Mouse (Mus musculus): ENCODE data around the gene Rbms3.
A peak's percentile ranks its signal among the peaks of the same experiment; 100 is the strongest.

Rbms3 gene

GRCm38 (mm10) chr9:117629771-117630170 lies at the start of gene Rbms3:
Gene Rbms3, minus strand, starts transcription at chr9:117629913.
- no peak for DNase-seq (ENCODE audit: low read depth)

DNA sequence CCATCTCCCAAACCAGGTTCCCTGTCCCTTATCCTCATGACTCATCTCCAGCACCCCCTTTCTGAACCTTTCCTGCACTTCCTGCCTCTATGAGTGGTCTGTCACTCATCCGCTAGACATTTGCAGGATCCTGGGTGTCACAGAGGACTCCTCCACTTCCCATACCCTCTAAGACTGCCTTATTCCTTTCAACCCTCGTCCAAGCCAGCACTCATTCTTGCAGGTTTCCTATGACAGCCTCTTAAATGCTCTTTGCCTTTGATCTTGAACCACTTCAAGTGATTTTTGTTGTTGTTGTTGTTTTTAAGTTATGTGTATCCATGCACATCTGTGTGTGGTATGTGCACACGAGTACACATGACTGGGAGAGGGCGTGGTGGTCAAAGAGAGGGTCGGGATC lies 43.6 kb upstream of the Rbms3 start:
- DNase-seq (ENCODE audit: low read depth): no peak

GRCm38 (mm10) chr9:117654626-117655025 lies 24.9 kb upstream of the Rbms3 start:
- DNase-seq (ENCODE audit: low read depth): no peak

GRCm38 (mm10) chr9:117653641-117654040 lies 23.9 kb upstream of the Rbms3 start:
- DNase-seq (ENCODE audit: low read depth): no peak

GRCm38 (mm10) chr9:117646131-117646530 lies 16.4 kb upstream of the Rbms3 start:
- DNase-seq (ENCODE audit: low read depth): no peak

DNA sequence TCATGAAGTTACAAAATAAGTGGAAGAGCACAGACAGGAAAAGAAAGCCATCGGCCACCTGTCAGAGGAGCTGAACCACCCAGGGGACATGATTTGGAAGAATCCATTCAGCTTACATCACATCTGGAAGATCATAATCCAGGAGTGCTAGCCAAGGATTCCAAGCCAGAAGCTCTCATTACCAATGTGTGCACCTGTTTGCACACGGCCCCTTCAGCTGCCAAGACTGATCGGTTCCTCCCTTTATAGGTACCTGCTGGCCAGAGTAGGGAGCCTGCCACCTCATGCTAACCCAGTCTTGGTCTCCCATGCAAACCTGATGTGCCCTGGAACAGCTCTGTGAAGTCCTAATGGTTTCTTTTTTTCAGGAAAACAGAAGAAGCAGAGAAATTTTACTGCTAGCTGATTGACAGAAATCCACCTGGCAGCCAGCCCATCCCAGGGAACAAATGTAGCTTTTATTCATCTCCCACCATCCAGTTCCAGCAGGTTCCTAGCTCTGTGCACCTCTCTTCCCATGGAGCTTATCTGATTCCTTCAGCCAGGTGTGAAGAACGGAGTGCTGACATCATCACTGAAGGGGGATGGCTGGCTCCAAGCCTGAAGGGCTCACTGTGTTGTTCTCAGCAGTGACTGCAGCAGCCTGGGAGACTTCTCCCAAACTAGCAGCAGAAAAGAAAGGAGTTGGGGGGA lies 11.5 kb upstream of the Rbms3 start:
- no peak for DNase-seq (ENCODE audit: low read depth)

GRCm38 (mm10) chr9:117638623-117639185 lies 9.0 kb upstream of the Rbms3 start:
- no peak for DNase-seq (ENCODE audit: low read depth)

- DNase-seq (ENCODE audit: low read depth): no peak
Observed at GRCm38 (mm10) chr9:117636492-117636891, 6.8 kb upstream of the Rbms3 start.

DNA sequence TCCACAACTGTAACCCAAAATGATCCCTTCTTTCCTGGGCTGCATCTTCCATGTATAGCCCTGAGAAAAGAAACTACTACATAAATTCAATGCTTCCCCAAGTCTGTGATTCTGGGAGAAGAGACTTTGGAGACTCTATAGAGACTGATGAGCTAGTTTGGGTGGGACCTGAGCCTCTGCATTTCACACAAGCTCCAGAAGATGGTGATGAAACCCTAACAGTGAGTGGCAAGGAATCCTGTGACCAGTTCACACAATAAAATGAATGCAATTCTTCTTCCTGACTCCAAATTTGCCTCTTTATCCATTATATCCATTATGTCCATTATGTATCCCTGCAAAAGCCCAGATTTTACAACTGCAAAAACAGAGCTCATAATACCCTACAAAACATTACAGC lies 2.5 kb downstream of the Rbms3 start:
- no peak for DNase-seq (ENCODE audit: low read depth)

GRCm38 (mm10) chr9:117600781-117601180 lies 28.9 kb downstream of the Rbms3 start:
- DNase-seq (ENCODE audit: low read depth): no peak

DNA sequence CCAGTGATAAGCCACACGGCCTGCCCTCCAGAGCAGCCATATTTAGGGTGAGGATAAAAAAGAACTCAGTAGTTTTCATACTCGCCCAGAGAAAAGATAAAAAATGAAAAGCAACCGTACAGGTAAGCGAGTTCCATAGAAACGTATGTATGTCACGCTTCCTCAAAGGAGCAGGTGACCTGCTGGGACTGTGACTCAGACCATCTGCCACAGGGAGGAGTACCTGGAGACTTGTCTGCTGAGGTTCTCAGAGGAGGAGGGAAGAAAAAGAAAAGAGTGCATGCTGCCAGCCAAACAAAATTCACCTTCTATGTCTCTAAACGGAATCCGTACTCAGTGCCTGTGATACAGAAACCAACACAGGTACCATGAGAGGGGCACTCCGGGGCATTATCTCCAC lies 30.4 kb downstream of the Rbms3 start:
- DNase-seq (ENCODE audit: low read depth): no peak

DNA sequence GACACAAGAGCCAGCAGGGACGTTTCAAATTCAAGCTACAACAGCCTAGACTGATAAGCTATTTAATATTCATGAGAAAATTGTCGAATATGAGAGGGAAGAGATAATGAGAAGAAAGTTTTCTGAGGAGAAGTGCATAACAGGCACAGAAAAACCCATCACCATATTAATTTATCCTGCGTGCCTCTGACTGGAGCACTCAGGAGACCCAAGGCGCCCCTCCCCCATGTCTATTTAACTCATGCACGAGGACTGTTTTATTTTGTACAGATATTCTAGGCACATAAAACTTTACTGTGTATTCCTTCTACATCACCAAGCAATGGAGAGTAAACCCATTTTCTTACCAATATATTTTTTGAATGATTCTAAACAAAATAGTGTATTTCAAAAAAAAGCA lies 33.6 kb downstream of the Rbms3 start:
- no peak for DNase-seq (ENCODE audit: low read depth)

DNA sequence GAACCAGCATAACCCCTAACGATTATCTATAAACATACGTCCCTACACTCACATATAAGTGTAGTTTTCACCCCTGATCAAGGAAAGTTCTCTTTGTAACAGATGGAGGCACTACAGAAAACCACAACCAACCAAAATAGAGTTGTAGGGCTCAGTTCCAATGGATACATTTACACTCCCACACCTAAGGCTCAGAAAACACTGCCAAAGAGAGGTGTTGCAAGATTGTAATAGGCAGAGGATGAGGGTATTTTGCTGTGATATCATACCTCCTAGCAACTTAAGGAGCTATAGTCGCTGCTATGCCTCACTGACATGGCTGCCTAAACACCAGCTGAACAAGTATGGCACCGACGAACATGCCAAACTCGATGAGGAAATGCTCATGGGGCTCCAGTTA lies 44.4 kb downstream of the Rbms3 start:
- DNase-seq (ENCODE audit: low read depth): no peak

DNA sequence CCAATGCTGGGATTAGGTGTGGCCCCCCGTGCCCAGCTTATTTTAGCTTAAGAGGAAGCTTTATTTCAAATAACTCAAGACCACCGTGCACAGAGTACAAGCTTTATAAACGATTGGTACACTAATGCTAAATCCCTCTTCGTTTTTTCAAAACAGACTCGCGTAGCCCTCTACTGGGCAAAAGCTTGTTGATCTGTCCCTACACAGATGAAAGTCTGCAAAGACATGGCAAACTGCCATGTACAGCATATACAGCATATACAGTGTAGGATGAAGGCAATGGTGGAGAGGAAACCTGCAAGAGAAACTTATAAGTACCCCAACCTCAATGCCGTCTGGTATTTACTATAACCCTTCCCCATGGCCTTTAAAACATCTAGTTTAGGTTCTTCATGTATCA lies 46.1 kb downstream of the Rbms3 start:
- DNase-seq (ENCODE audit: low read depth): peak; percentile 58

DNA sequence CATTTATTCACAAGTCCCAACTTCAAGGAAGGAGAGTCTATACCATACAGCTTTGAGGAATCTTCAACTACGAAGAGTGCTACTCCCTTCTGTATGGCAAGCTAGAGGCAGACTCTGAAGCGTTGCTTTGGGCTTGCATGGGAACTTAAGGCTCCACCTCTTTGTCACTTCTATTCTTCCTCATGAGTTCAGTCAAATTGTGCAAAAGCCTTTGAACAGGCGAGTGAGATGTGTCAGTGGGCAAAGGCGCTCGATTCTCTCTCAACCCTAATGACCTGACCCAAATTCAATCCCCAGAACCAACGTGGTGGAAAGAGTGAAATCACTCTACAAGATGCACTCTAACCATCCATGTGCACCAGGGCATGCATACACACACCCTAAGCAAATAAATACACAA lies 47.1 kb downstream of the Rbms3 start:
- no peak for DNase-seq (ENCODE audit: low read depth)

DNA sequence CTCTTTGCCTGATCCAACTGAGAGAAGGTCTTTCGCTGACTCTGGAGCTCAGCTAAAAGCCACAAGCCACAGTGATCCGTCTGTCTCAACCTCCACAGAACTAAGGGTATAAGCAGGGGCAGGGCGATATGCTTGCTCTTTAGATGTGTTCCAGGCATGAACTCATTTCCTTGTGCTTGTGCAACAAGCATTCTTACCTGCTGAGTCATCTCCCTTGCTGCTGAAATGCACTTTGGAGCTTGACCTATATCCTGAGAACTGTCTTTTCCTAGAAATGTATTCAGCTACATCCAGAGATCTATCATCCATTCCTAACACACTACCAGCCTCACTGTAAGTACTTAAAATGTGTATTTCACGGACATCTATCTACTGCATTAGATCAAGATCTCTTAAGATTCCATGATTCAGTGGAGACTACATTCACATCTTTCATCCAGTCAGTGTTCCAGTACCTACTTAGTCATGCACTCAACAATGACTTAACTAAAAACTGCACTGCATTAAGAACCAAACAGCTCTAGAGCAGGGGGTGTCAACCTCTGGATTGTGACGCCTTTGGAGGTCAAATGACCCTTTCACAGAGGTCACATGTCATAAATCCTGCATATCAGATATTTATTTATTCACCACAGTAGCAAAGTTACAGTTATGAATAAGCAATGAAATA lies 58.4 kb downstream of the Rbms3 start:
- DNase-seq (ENCODE audit: low read depth): peak; percentile 70

GRCm38 (mm10) chr9:117570240-117570821 lies 59.4 kb downstream of the Rbms3 start:
- DNase-seq (ENCODE audit: low read depth): no peak

GRCm38 (mm10) chr9:117566293-117566692 lies 63.4 kb downstream of the Rbms3 start:
- DNase-seq (ENCODE audit: low read depth): no peak

GRCm38 (mm10) chr9:117558562-117558961 lies 71.2 kb downstream of the Rbms3 start:
- DNase-seq (ENCODE audit: low read depth): no peak

GRCm38 (mm10) chr9:117554356-117554755 lies 75.4 kb downstream of the Rbms3 start:
- DNase-seq (ENCODE audit: low read depth): no peak

DNA sequence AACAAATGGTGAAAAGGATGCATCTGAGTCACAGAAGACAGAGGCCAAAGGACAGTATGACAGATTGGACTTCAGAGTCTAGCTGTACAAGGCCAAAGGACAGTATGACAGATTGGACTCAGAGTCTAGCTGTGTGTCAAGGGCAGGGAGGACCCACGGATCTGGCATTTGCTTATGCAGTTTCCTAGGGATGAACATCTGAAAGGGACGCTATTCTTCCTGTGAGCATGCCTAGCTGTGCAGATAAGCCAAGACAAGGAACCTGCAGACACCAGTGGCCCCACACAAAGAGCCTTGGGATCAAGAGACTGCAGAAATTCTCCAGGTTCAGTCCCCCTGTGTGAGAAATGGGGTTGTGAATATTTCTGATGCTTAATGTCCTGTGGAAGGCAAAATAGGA lies 100.4 kb downstream of the Rbms3 start:
- DNase-seq (ENCODE audit: low read depth): no peak

- no peak for DNase-seq (ENCODE audit: low read depth)
Observed at GRCm38 (mm10) chr9:117508941-117509340, 120.8 kb downstream of the Rbms3 start.

- no peak for DNase-seq (ENCODE audit: low read depth)
Observed at GRCm38 (mm10) chr9:117491866-117492265, 137.8 kb downstream of the Rbms3 start.
